Mouse (Mus musculus): ENCODE measurements around the gene Ptprg.

DNA sequence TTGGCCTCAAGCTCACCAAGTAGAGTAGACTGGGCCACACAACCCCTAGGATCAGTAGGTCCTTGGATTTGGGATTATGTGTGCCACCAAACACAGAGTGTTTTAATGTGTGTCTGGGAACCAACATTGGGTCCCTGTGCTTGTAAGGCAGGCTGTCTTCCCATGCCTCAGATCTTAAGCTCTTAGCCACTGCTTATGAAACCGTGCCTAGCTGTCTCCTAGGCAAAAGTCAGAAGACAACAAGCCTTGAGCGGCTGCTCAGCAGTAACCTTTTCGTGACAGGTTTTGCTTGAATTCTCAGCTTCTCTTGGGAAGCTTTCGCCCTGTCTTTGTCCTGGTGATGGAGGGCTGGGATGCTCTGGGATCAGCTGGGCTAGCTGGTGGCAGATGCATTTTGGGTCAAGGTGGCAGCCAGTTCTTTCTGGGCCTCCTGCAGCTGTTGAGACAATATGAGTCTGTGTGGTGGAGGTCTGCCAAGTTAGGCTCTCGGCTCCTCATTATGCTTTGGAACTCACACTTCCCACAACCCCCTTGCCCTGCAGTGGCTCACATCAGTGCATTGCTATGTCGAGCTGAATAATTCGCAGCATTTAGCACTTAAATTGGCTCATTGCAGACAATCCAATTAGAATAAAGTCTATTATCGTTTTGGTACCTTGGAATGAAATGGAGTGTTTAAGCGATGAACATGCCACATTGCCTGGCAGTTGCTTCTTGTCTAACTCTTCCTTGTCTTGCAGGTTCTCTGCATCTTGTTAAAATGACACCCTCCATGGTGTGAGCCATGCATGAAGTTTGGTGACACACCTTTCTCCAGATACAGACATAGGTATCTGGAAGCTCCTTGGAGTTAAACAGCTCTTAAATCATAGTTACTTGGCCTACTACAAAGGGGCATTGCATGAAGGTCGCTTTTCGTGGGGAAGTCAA, 321.9 kb downstream of the Ptprg start:
- TF ChIP-seq CTCF (IDR thresholded peaks at IDR 0.05) (no peak), EP300 (IDR thresholded peaks at IDR 0.05; ENCODE audit: insufficient read depth, low read depth, low read length) (no peak), POLR2A (IDR thresholded peaks at IDR 0.05; ENCODE audit: insufficient read depth, low read depth, low read length) (no peak)
